ENCODE assay signal across 7 mouse cellular contexts in genomic region chr8:60859605-60860004, GRCm38 (mm10). TPM values are rescaled to one million over a fixed set of nuclear protein-coding genes. Genes with fewer than 3 reads are reported as not detected.
DNase-seq lines count a peak whose midpoint lies in the region.

No protein-coding gene starts in this region.

- DNase-seq in spleen, postnatal 10 days (ENCODE audit: low spot score in 2 of 2): peak; percentile 28 to 60
- DNase-seq in spleen, postnatal 14 days (ENCODE audit: low spot score in 2 of 2): no peak
- peak; percentile 94 for DNase-seq in brain, adult 2 months (ENCODE audit: low read depth, low spot score)
- DNase-seq in left cerebral cortex, adult 8-10 months (ENCODE audit: low spot score in 2 of 2): peak; percentile 23 to 84
- DNase-seq in spleen, postnatal 4 days (ENCODE audit: low spot score in 2 of 2): peak; percentile 47 to 64
- no peak for DNase-seq in gastrocnemius, adult 18-20 months (ENCODE audit: low spot score)
- no peak for DNase-seq in testis, postnatal 14 days (ENCODE audit: low spot score)

RNA-seq across cellular contexts. Expression of gene Hpf1, which starts 30.6 kb away (rescaled TPM):
- 10 to 100 TPM; 45.9 to 57.7 (median 51.2) TPM for total RNA-seq in left cerebral cortex, adult 8-10 months (2022)
- total RNA-seq in gastrocnemius, adult 18-20 months (2021): 1 to 10 TPM; 5.5 to 7.7 TPM

Comparison
In these comparisons a context has a peak if more than half of its experiments do, and no peak if none do; other contexts are left out.
1. DNase-seq: peak in spleen, postnatal 10 days (2 of 2), brain, adult 2 months (single experiment), left cerebral cortex, adult 8-10 months (2 of 2) and spleen, postnatal 4 days (2 of 2); none in spleen, postnatal 14 days (0 of 2), gastrocnemius, adult 18-20 months (single experiment) and testis, postnatal 14 days (single experiment).
2. RNA of gene Hpf1, which starts 30.6 kb away (total RNA-seq): 45.9 to 57.7 TPM in left cerebral cortex, adult 8-10 months; 5.5 to 7.7 TPM in gastrocnemius, adult 18-20 months; every median in the first group is over 4 times any median in the second.